Mouse (Mus musculus): ENCODE measurements around the gene Gnaq. TPM values are rescaled to one million over a fixed set of nuclear protein-coding genes. Genes with fewer than 3 reads are reported as not detected.
A peak's percentile ranks its signal among the peaks of the same experiment; 100 is the strongest.

The Gnaq gene
- polyA plus RNA-seq, 1 experiment from 2014 or later = 18.1 TPM

DNA sequence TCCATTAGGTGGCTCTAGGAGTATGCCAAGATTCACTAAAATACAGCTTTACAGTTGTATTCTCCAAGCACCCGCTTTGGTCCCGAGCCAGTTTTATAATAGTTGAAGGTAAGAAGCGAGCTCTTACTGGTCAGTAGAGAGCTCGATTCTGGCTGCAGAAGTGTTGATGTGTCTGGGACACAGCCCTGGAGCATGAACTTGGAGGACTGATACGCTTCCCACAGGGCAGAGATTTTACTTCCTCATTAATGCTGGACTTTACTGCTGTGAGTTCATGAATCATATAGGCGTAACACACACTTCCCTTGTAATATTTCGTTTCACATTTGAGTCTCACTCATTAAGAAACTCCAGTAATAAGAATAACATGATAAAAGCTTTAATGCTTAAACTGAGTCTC is 197.5 kb downstream of the Gnaq start:
- Histone ChIP-seq H3K36me3 (ENCODE audit: control insufficient read depth, insufficient read depth, low read length) (peaks cover 3% of the 10 kb centered on the region; the same call in 1 of the 2 replicates), H3K9ac (ENCODE audit: low read length) (no peak overlapping the region), H3K4me3 (ENCODE audit: low read depth, low read length) (no peak overlapping the region), H3K27ac (replicated peaks) (no peak overlapping the region), H3K27me3 (ENCODE audit: control insufficient read depth, insufficient read depth, low read length) (no peaks in the 10 kb centered on the region), H3K9me3 (ENCODE audit: control insufficient read depth, low read length) (no peaks in the 10 kb centered on the region), H3K4me1 (replicated peaks; ENCODE audit: control insufficient read depth, insufficient read depth) (no peaks in the 10 kb centered on the region; the same call in 1 of the 2 replicates), H3K4me2 (replicated peaks; ENCODE audit: low read depth) (no peak overlapping the region)
- DNase-seq (ENCODE audit: low spot score) = no peak
- ATAC-seq (ENCODE audit: low FRiP score, low TSS enrichment) = peak; percentile 78
- TF ChIP-seq CTCF (IDR thresholded peaks at IDR 0.05; ENCODE audit: low read depth) = no peak
- TF ChIP-seq EP300 (optimal IDR thresholded peaks at IDR 0.05) = no peak
- 75% methylated on average over 7 of the region's 7 CpGs for WGBS

GRCm38 (mm10) chr19:16331047-16331446 is 198.4 kb downstream of the Gnaq start:
- H3K4me3 ChIP-seq (ENCODE audit: low read depth, low read length) = no peak overlapping the region
- TF ChIP-seq EP300 (optimal IDR thresholded peaks at IDR 0.05) (no peak), CTCF (IDR thresholded peaks at IDR 0.05; ENCODE audit: low read depth) (peak; percentile 54)
- H3K27me3 ChIP-seq (ENCODE audit: control insufficient read depth, insufficient read depth, low read length) = no peaks in the 10 kb centered on the region
- no peak overlapping the region for H3K4me2 ChIP-seq (replicated peaks; ENCODE audit: low read depth)
- no peaks in the 10 kb centered on the region for H3K9me3 ChIP-seq (ENCODE audit: control insufficient read depth, low read length)
- no peak overlapping the region for H3K9ac ChIP-seq (ENCODE audit: low read length)
- no peaks in the 10 kb centered on the region; the same call in 1 of the 2 replicates for H3K4me1 ChIP-seq (replicated peaks; ENCODE audit: control insufficient read depth, insufficient read depth)
- 92% methylated on average over 6 of the region's 6 CpGs for WGBS
- ATAC-seq (ENCODE audit: low FRiP score, low TSS enrichment) = no peak
- DNase-seq (ENCODE audit: low spot score) = no peak
- H3K27ac ChIP-seq (replicated peaks) = no peak overlapping the region
- peaks cover 3% of the 10 kb centered on the region; the same call in 1 of the 2 replicates for H3K36me3 ChIP-seq (ENCODE audit: control insufficient read depth, insufficient read depth, low read length)

GRCm38 (mm10) chr19:16337866-16338530 is 205.4 kb downstream of the Gnaq start:
- no peak for TF ChIP-seq EP300 (optimal IDR thresholded peaks at IDR 0.05)
- no peak for TF ChIP-seq CTCF (IDR thresholded peaks at IDR 0.05; ENCODE audit: low read depth)
- 54% methylated on average over 9 of the region's 9 CpGs for WGBS
- Histone ChIP-seq H3K27ac (replicated peaks) (peak overlapping the region; percentile 77), H3K27me3 (ENCODE audit: control insufficient read depth, insufficient read depth, low read length) (no peaks in the 10 kb centered on the region), H3K4me2 (replicated peaks; ENCODE audit: low read depth) (no peak overlapping the region), H3K4me1 (replicated peaks; ENCODE audit: control insufficient read depth, insufficient read depth) (no peaks in the 10 kb centered on the region), H3K9me3 (ENCODE audit: control insufficient read depth, low read length) (no peaks in the 10 kb centered on the region), H3K4me3 (ENCODE audit: low read depth, low read length) (no peak overlapping the region), H3K9ac (ENCODE audit: low read length) (no peak overlapping the region), H3K36me3 (ENCODE audit: control insufficient read depth, insufficient read depth, low read length) (peaks cover 7% of the 10 kb centered on the region; the same call in 1 of the 2 replicates)
- DNase-seq (ENCODE audit: low spot score) = no peak
- peak; percentile 67; the same call in 1 of the 2 replicates for ATAC-seq (ENCODE audit: low FRiP score, low TSS enrichment)

DNA sequence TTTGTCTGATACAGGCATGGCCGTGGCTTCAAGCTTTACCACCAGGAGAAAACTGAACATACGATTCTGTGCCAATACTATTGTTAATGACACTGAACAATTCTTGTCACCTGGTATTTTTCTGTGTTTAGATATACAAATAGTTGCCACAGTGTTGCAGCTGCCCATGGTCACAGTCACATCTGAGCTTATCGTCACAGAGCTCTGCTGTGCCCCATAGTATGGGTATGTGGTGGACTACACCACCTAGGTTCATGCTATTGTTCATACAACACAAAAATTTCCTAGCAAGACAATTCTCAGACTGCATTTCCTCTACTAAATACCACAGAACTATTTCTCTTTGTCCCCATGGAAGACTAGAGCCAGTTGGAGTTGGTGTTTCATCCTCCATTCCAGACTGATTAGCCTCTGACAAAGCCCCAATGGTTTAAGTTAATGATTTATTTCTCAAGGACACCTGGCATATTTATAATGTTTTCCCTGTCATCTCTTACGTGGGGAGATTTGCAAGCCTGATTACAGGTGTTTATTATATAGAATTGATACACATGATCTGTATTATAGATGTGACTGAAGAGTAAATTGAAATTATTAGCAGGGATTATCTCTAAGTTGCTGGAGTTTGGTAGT is 207.4 kb downstream of the Gnaq start:
- no peak overlapping the region for H3K4me2 ChIP-seq (replicated peaks; ENCODE audit: low read depth)
- no peaks in the 10 kb centered on the region for H3K27me3 ChIP-seq (ENCODE audit: control insufficient read depth, insufficient read depth, low read length)
- H3K4me3 ChIP-seq (ENCODE audit: low read depth, low read length) = no peak overlapping the region
- no peak for ATAC-seq (ENCODE audit: low FRiP score, low TSS enrichment)
- H3K9me3 ChIP-seq (ENCODE audit: control insufficient read depth, low read length) = no peaks in the 10 kb centered on the region
- no peak for TF ChIP-seq EP300 (optimal IDR thresholded peaks at IDR 0.05)
- TF ChIP-seq CTCF (IDR thresholded peaks at IDR 0.05; ENCODE audit: low read depth) = no peak
- H3K36me3 ChIP-seq (ENCODE audit: control insufficient read depth, insufficient read depth, low read length) = peaks cover 3% of the 10 kb centered on the region; the same call in 1 of the 2 replicates
- DNase-seq (ENCODE audit: low spot score) = no peak
- 77% methylated on average over 4 of the region's 4 CpGs for WGBS
- H3K9ac ChIP-seq (ENCODE audit: low read length) = no peak overlapping the region
- no peak overlapping the region for H3K27ac ChIP-seq (replicated peaks)
- no peaks in the 10 kb centered on the region for H3K4me1 ChIP-seq (replicated peaks; ENCODE audit: control insufficient read depth, insufficient read depth)

DNA sequence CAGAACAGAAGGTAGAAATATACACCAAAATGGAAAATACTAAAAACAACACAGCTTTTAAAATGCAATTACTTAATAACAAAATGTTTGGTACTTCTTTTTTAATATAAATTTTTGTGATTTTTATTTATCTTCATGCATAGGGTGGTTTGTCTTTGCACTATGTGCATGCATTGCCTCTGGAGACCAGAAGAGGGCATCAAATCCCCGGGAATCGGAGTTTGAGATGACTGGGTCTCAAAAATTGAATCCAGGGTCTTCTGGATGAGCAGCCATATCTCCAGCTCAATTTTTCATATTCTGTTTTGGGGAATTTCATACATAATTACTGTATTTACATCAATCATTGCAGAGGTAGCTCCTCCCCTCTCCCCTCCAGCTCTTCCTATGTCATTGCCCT is 210.1 kb downstream of the Gnaq start:
- TF ChIP-seq EP300 (optimal IDR thresholded peaks at IDR 0.05) = no peak
- TF ChIP-seq CTCF (IDR thresholded peaks at IDR 0.05; ENCODE audit: low read depth) = peak; percentile 64
- H3K9ac ChIP-seq (ENCODE audit: low read length) = no peak overlapping the region
- peaks cover 4% of the 10 kb centered on the region for H3K36me3 ChIP-seq (ENCODE audit: control insufficient read depth, insufficient read depth, low read length)
- no peak overlapping the region for H3K4me3 ChIP-seq (ENCODE audit: low read depth, low read length)
- DNase-seq (ENCODE audit: low spot score) (no peak), ATAC-seq (ENCODE audit: low FRiP score, low TSS enrichment) (no peak)
- 84% methylated on average over 2 of the region's 2 CpGs for WGBS
- H3K27me3 ChIP-seq (ENCODE audit: control insufficient read depth, insufficient read depth, low read length) = no peaks in the 10 kb centered on the region
- H3K4me2 ChIP-seq (replicated peaks; ENCODE audit: low read depth) = no peak overlapping the region
- no peak overlapping the region for H3K27ac ChIP-seq (replicated peaks)
- H3K9me3 ChIP-seq (ENCODE audit: control insufficient read depth, low read length) = no peaks in the 10 kb centered on the region
- no peaks in the 10 kb centered on the region for H3K4me1 ChIP-seq (replicated peaks; ENCODE audit: control insufficient read depth, insufficient read depth)

DNA sequence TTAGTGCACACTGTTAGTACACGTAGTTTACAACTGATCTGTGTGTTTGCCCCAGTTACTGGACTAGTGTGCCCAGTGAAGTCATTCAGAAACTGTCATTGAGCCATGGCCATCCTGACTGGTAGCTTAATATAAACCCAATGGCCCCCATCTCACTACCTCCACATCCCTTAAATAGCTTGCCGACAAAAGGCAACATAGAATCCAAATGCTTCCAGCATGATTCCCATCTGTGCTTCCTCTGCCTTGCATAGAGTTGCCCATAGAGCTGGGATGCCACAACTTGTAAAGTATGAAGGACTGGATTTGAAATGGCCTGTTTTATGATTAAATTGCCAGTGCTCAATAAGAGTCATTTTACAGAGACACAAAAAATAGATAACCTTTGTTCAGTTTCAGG is 212.9 kb downstream of the Gnaq start:
- no peak overlapping the region for H3K27ac ChIP-seq (replicated peaks)
- DNase-seq (ENCODE audit: low spot score) (no peak), ATAC-seq (ENCODE audit: low FRiP score, low TSS enrichment) (no peak)
- peaks cover 4% of the 10 kb centered on the region for H3K36me3 ChIP-seq (ENCODE audit: control insufficient read depth, insufficient read depth, low read length)
- H3K4me3 ChIP-seq (ENCODE audit: low read depth, low read length) = no peak overlapping the region
- no peaks in the 10 kb centered on the region for H3K4me1 ChIP-seq (replicated peaks; ENCODE audit: control insufficient read depth, insufficient read depth)
- H3K27me3 ChIP-seq (ENCODE audit: control insufficient read depth, insufficient read depth, low read length) = no peaks in the 10 kb centered on the region
- H3K9me3 ChIP-seq (ENCODE audit: control insufficient read depth, low read length) = no peaks in the 10 kb centered on the region
- WGBS = 91% methylated on average over 2 of the region's 2 CpGs
- no peak overlapping the region for H3K4me2 ChIP-seq (replicated peaks; ENCODE audit: low read depth)
- no peak overlapping the region for H3K9ac ChIP-seq (ENCODE audit: low read length)
- no peak for TF ChIP-seq EP300 (optimal IDR thresholded peaks at IDR 0.05)
- TF ChIP-seq CTCF (IDR thresholded peaks at IDR 0.05; ENCODE audit: low read depth) = no peak
